In genomic region chr14:37033241-37033640, GRCm38 (mm10) we compare ENCODE assay signal across 9 mouse cellular contexts. TPM values are rescaled to one million over a fixed set of nuclear protein-coding genes. Genes with fewer than 3 reads are reported as not detected.
DNase-seq lines count a peak whose midpoint lies in the region; ATAC-seq and TF ChIP-seq lines count a peak whose summit lies in the region.
"Had no signal": no experiment of that assay in that cellular context is flagged by ENCODE, and none has a peak within 500 bp of the region (broad histone marks: within the 10 kb centered on the region; RNA-seq: fewer than 3 reads in every experiment).

No protein-coding gene starts in this region.

- ATAC-seq in G1E (ENCODE audit: extremely low read depth, insufficient number of reproducible peaks, low FRiP score, poor library complexity, severe bottlenecking), result peak; percentile 63; the same call in 1 of the 2 replicates
- ATAC-seq in erythroblast, adult 5-6 weeks (replicated peaks; ENCODE audit: low FRiP score, poor library complexity, severe bottlenecking), result peak; percentile 81

- no peaks in the 10 kb centered on the region for H3K4me1 ChIP-seq in G1E (ENCODE audit: insufficient read depth, low read depth, low read length)
- H3K4me1 ChIP-seq in bone marrow macrophage, adult 2 months (ENCODE audit: control insufficient read depth, insufficient read depth, low read length), result no peaks in the 10 kb centered on the region

- H3K9me3 ChIP-seq in G1E (replicated peaks), result no peaks in the 10 kb centered on the region
- H3K9me3 ChIP-seq: lung, embryonic 15.5 days had no signal

- no peak overlapping the region for H3K4me3 ChIP-seq in G1E (ENCODE audit: low read depth, low read length)
- no peak overlapping the region for H3K4me3 ChIP-seq in bone marrow macrophage, adult 2 months (ENCODE audit: insufficient read depth, low read length)
- peak overlapping the region; percentile 3; the same call in 1 of the 2 replicates for H3K4me3 ChIP-seq in layer of hippocampus, adult 2 months
- H3K4me3 ChIP-seq: lung, embryonic 15.5 days had no signal

- no peaks in the 10 kb centered on the region for H3K36me3 ChIP-seq in G1E (replicated peaks)
- H3K36me3 ChIP-seq: lung, embryonic 15.5 days had no signal

- TF ChIP-seq CTCF in G1E (IDR thresholded peaks at IDR 0.05; ENCODE audit: low read depth, low read length), result peak; percentile 84
- peak; percentile 93 for TF ChIP-seq CTCF in bone marrow macrophage, adult 2 months (IDR thresholded peaks at IDR 0.05; ENCODE audit: low read depth, low read length)
- peak; percentile 99 for TF ChIP-seq CTCF in layer of hippocampus, adult 2 months (conservative IDR thresholded peaks at IDR 0.05)

- intact Hi-C loops in heart, postnatal 36 days (cut with DNase I), result loop anchor here (1.0 to 5.0 kb wide), 3 partner anchors 80 to 166 kb away; no protein-coding TSS in a partner anchor

- no peak overlapping the region for H3K27ac ChIP-seq in bone marrow macrophage, adult 2 months (ENCODE audit: insufficient read depth, low read depth, low read length)
- no peak overlapping the region for H3K27ac ChIP-seq in layer of hippocampus, adult 2 months
- H3K27ac ChIP-seq: lung, embryonic 15.5 days had no signal

- no peaks in the 10 kb centered on the region for H3K27me3 ChIP-seq in G1E (ENCODE audit: insufficient read depth, low read length)
- H3K27me3 ChIP-seq: lung, embryonic 15.5 days had no signal

- DNase-seq in G1E (ENCODE audit: low spot score), result peak; percentile 10
- peak; percentile 71 to 75 for DNase-seq in heart, postnatal 36 days
- peak; percentile 80 to 88 for DNase-seq in layer of hippocampus, adult 2 months (ENCODE audit: low spot score in 2 of 2)
- DNase-seq in lung, postnatal 14 days, result peak; percentile 72
- DNase-seq in retina, postnatal 1 day, result peak; percentile 77
- peak; percentile 67 for DNase-seq in urinary bladder, postnatal 14 days (ENCODE audit: low spot score)

- TF ChIP-seq POLR2A in bone marrow macrophage, adult 2 months (IDR thresholded peaks at IDR 0.05; ENCODE audit: borderline replicate concordance, low read depth, low read length), result no peak

RNA-seq across cellular contexts. Expression of gene Rgr, which starts 15.5 kb away (rescaled TPM):
- total RNA-seq in G1E (2014; fragmentation: Nextera tagmentation) (not detected in 2 replicates), G1E (2017) (0.05 TPM in 1 of 2 replicates, not detected in the other)
- not detected in 2 replicates for polyA plus RNA-seq in G1E (2012)
- polyA plus RNA-seq in bone marrow macrophage, adult 2 months (2012; ENCODE audit: insufficient read depth, insufficient read length, missing spikeins), result not detected in 2 replicates
- total RNA-seq in erythroblast, adult 5-6 weeks (2015; ENCODE audit: low replicate concordance), result not detected in 2 replicates
- total RNA-seq in erythroblast, adult 5-6 weeks (2017; ENCODE audit: low replicate concordance), result not detected in 2 replicates
- not detected for total RNA-seq in heart, postnatal 36 days (2021)
- not detected for total RNA-seq in layer of hippocampus, adult 2 months (2021)
- polyA plus RNA-seq: lung, embryonic 15.5 days had no signal

RNA-seq across cellular contexts. Expression of gene Lrit1, which starts 21.4 kb away (rescaled TPM):
- total RNA-seq in G1E (2014; fragmentation: Nextera tagmentation), result not detected in 2 replicates
- total RNA-seq in G1E (2017), result 0.05 TPM in 1 of 2 replicates, not detected in the other
- not detected in 2 replicates for polyA plus RNA-seq in G1E (2012)
- polyA plus RNA-seq in bone marrow macrophage, adult 2 months (2012; ENCODE audit: insufficient read depth, insufficient read length, missing spikeins), result not detected in 2 replicates
- not detected in 2 replicates for total RNA-seq in erythroblast, adult 5-6 weeks (2015; ENCODE audit: low replicate concordance)
- not detected in 2 replicates for total RNA-seq in erythroblast, adult 5-6 weeks (2017; ENCODE audit: low replicate concordance)
- total RNA-seq in heart, postnatal 36 days (2021), result not detected
- not detected for total RNA-seq in layer of hippocampus, adult 2 months (2021)
- polyA plus RNA-seq: lung, embryonic 15.5 days had no signal

RNA-seq across cellular contexts. Expression of gene Lrit2, which starts 34.5 kb away (rescaled TPM):
- total RNA-seq in G1E (2014; fragmentation: Nextera tagmentation) (not detected in 2 replicates), G1E (2017) (0.11 TPM in 1 of 2 replicates, not detected in the other)
- not detected in 2 replicates for polyA plus RNA-seq in G1E (2012)
- not detected in 2 replicates for polyA plus RNA-seq in bone marrow macrophage, adult 2 months (2012; ENCODE audit: insufficient read depth, insufficient read length, missing spikeins)
- not detected in 2 replicates for total RNA-seq in erythroblast, adult 5-6 weeks (2015; ENCODE audit: low replicate concordance)
- total RNA-seq in erythroblast, adult 5-6 weeks (2017; ENCODE audit: low replicate concordance), result not detected in 2 replicates
- not detected for total RNA-seq in heart, postnatal 36 days (2021)
- not detected for total RNA-seq in layer of hippocampus, adult 2 months (2021)
- polyA plus RNA-seq: lung, embryonic 15.5 days had no signal

Comparison
In these comparisons a context has a peak if more than half of its experiments do, and no peak if none do; other contexts are left out.
1. DNase-seq: peak in every context shown above with its lines; median percentile 84 in layer of hippocampus, adult 2 months; 77 in retina, postnatal 1 day; 73 in heart, postnatal 36 days; 72 in lung, postnatal 14 days; 67 in urinary bladder, postnatal 14 days; 10 in G1E.